Mouse (Mus musculus) limb, embryonic 14.5 days (tissue): ENCODE results near the gene Egln3. TPM values are rescaled to one million over a fixed set of nuclear protein-coding genes. Genes with fewer than 3 reads are reported as not detected.
A peak's percentile ranks its signal among the peaks of the same experiment; 100 is the strongest.

Experiments used
- ATAC-seq: fragments of 200-750 bp; cut with Nextera tagmentation; 2 replicates; pipeline ENCODE4 v1.8.0; 2017; ENCODE audit warnings: low read depth, moderate number of reproducible peaks, moderate TSS enrichment; ENCODE audit not compliant: low FRiP score
- DNase-seq: peaks from one replicate; pipeline ENCODE4 v3.0.0-alpha.2; 2015; ENCODE audit warnings: low spot score
- H3K27ac ChIP-seq: fragments of 300-500 bp; sonication (generic); replicated peaks from 2 replicates; pipeline ENCODE4 v1.5.1; 2014; ENCODE audit warnings: low read depth, mild to moderate bottlenecking, low read length, moderate library complexity, mixed read lengths
- H3K27me3 ChIP-seq: fragments of 300-500 bp; sonication (generic); 2 replicates; pipeline ENCODE4 v1.6.1; 2014; ENCODE audit warnings: low read length, mixed read lengths; ENCODE audit not compliant: control insufficient read depth, insufficient read depth
- H3K36me3 ChIP-seq: fragments of 300-500 bp; sonication (generic); 2 replicates; pipeline ENCODE4 v1.6.1; 2014; ENCODE audit warnings: mild to moderate bottlenecking, low read length, moderate library complexity, mixed read lengths; ENCODE audit not compliant: control insufficient read depth, insufficient read depth
- H3K4me1 ChIP-seq: fragments of 300-500 bp; sonication (generic); 2 replicates; pipeline ENCODE4 v1.6.1; 2014; ENCODE audit warnings: antibody characterized with exemption, low read length, mixed read lengths; ENCODE audit not compliant: control insufficient read depth, insufficient read depth
- H3K4me2 ChIP-seq: fragments of 300-500 bp; sonication (generic); replicated peaks from 2 replicates; pipeline ENCODE4 v1.6.1; 2014; ENCODE audit warnings: low read depth, mild to moderate bottlenecking, low read length, moderate library complexity; ENCODE audit not compliant: severe bottlenecking
- H3K4me3 ChIP-seq: fragments of 300-500 bp; sonication (generic); replicated peaks from 2 replicates; pipeline ENCODE4 v1.5.1; 2014; ENCODE audit warnings: low read length
- H3K9ac ChIP-seq: fragments of 300-500 bp; sonication (generic); 2 replicates; pipeline ENCODE4 v1.6.1; 2014; ENCODE audit warnings: mild to moderate bottlenecking, low read depth, low read length, moderate library complexity; ENCODE audit not compliant: severe bottlenecking
- H3K9me3 ChIP-seq: fragments of 300-500 bp; sonication (generic); 2 replicates; pipeline ENCODE4 v1.6.1; 2016; ENCODE audit warnings: low read length; ENCODE audit not compliant: control insufficient read depth
- POLR2A ChIP-seq: fragments of 200-500 bp; IDR thresholded peaks from 2 replicates; pipeline ENCODE4 v1.8.0; 2012; ENCODE audit warnings: inconsistent platforms, mild to moderate bottlenecking, moderate library complexity, borderline replicate concordance; ENCODE audit not compliant: insufficient read depth, insufficient read length; ENCODE audit errors: extremely low read depth
- WGBS: fragments of 180-500 bp; shearing (Covaris S2); extraction: QIAGEN DNeasy Blood & Tissue Kit; methylation state at CpG from one replicate; pipeline ENCODE4 v1.1.7; 2014; 5-methylcytosine and 5-hydroxymethylcytosine counted together
- polyA plus RNA-seq, 2 experiments: library from polyadenylated mRNA; depleted of rRNA in 1 of 2; stranded (reverse) in 1 of 2; unstranded in 1 of 2; fragments of >200 nt; fragmentation: Nextera tagmentation in 1 of 2; extraction: Ambion mirVana in 1 of 2; gene quantifications; 2 replicates each; pipeline versions ENCODE4 v1.2.1 to v1.2.3; 2012 to 2014

The Egln3 gene
- polyA plus RNA-seq, 2 experiments: 7.1 to 7.7 TPM

- peaks cover 4% of the 10 kb centered on the region; the same call in 1 of the 2 replicates for H3K27me3 ChIP-seq
- no peak overlapping the region for H3K9ac ChIP-seq
- DNase-seq (no peak), ATAC-seq (no peak)
- no peak overlapping the region for H3K4me3 ChIP-seq
- no peak overlapping the region for H3K4me2 ChIP-seq
- no peak for TF ChIP-seq POLR2A
- no peaks in the 10 kb centered on the region for H3K9me3 ChIP-seq
- no peaks in the 10 kb centered on the region for H3K36me3 ChIP-seq
- H3K4me1 ChIP-seq: peaks cover 4% of the 10 kb centered on the region; the same call in 1 of the 2 replicates
- 35% methylated on average over 9 of the region's 9 CpGs for WGBS
- H3K27ac ChIP-seq: no peak overlapping the region
These were observed 39.5 kb downstream of the Egln3 start for GRCm38 (mm10) chr12:54164040-54164723.

DNA sequence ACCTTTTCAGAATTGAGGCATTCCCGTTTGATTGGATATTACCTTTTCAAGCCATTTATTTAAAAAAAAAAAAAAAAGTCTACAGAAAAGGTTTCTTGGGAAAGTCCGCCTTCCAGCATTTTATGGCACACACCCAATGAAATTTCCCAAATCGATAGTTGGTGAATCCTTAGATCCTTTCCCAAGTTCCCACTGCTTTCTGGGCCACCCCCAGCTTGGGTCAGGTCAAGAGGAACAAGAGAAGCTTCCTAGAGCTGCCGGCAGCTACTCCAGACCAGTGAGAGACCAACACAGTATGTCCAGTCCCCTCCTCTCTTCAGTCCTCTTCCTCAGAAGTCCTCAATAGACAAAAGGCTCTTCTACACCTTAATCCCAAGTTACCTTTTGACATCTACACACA lies 40.5 kb downstream of the Egln3 start:
- Histone ChIP-seq H3K9me3 (no peaks in the 10 kb centered on the region), H3K4me2 (peak overlapping the region; percentile 48), H3K4me3 (peak overlapping the region; percentile 30), H3K36me3 (no peaks in the 10 kb centered on the region), H3K9ac (no peak overlapping the region), H3K27ac (no peak overlapping the region), H3K27me3 (peaks cover 4% of the 10 kb centered on the region; the same call in 1 of the 2 replicates), H3K4me1 (peaks cover 4% of the 10 kb centered on the region; the same call in 1 of the 2 replicates)
- TF ChIP-seq POLR2A: no peak
- 19% methylated on average over 4 of the region's 4 CpGs for WGBS
- DNase-seq (no peak), ATAC-seq (no peak)

DNA sequence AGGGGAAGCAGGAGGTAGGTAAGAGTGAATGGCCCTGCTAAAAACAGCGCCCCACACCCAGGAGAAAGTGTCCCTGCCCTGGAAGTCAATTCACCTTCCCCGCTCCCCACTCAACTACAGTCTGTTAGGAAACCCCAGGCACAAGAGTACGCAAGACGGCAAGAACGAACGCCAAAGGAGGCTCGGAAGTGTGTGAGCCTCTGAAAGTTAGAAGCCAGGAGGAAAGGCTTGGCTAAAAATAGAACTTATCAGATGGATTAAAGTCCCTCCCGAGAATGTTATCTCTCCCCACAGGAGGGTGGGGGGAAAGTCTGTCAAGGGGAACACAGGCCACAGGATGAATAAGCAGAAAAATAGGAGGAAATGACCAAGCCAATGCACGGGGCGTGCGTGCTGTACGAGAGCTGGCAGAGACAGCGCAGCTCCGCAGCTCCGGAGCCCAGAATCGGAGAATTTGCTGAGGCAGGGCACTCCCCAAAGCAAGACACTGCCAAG lies 41.0 kb downstream of the Egln3 start:
- peak overlapping the region; percentile 16 for H3K9ac ChIP-seq
- peak overlapping the region; percentile 30 for H3K4me3 ChIP-seq
- TF ChIP-seq POLR2A: no peak
- H3K27me3 ChIP-seq: peaks cover 4% of the 10 kb centered on the region; the same call in 1 of the 2 replicates
- peaks cover 4% of the 10 kb centered on the region; the same call in 1 of the 2 replicates for H3K4me1 ChIP-seq
- peak overlapping the region; percentile 48 for H3K4me2 ChIP-seq
- ATAC-seq: 0 out of 2 replicates have a peak, but pooled peaks have one; percentile 44
- H3K9me3 ChIP-seq: no peaks in the 10 kb centered on the region
- peak; percentile 50 for DNase-seq
- no peak overlapping the region for H3K27ac ChIP-seq
- no peaks in the 10 kb centered on the region for H3K36me3 ChIP-seq
- WGBS: under 1% methylated on average over 16 of the region's 16 CpGs

DNA sequence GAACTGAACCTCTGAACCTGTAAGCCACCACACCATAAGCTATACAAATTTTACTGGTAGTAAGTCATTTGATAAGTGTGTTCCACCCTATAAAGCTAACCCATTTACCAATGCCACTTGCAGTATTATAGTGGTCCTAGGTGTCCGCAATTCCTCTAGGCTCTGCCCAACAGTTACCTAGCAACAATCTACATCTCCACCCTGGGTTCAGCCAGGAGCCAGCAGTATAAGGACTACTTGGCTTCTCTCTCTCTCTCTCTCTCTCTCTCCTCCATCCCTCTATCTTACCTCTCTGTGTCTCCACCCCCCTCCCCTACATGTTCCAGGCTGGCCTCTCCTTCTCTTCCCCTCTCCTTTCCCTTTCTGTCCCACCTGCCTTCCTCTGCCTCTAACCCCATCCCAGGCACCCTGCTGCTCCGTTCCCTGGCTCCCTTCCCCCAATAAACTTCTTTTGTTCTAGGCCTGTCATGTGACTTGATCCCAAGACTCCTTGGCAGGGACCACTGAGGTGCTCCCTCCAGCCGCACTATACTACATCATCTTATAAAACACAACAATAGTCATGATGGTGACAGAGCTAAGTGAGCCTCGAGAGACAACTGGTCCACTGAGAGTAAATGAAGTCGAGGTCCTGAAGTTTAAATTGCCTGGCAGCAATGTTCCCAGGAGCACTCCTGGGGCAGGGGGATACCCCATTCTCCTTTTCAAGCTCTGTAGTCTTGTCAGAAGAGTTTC lies 42.0 kb downstream of the Egln3 start:
- H3K9me3 ChIP-seq: no peaks in the 10 kb centered on the region
- no peaks in the 10 kb centered on the region for H3K36me3 ChIP-seq
- no peak overlapping the region for H3K4me2 ChIP-seq
- TF ChIP-seq POLR2A: no peak
- H3K27me3 ChIP-seq: peaks cover 4% of the 10 kb centered on the region; the same call in 1 of the 2 replicates
- H3K27ac ChIP-seq: no peak overlapping the region
- H3K4me3 ChIP-seq: no peak overlapping the region
- WGBS: 24% methylated on average over 5 of the region's 5 CpGs
- H3K4me1 ChIP-seq: peaks cover 4% of the 10 kb centered on the region; the same call in 1 of the 2 replicates
- no peak for ATAC-seq
- DNase-seq: no peak
- H3K9ac ChIP-seq: no peak overlapping the region

DNA sequence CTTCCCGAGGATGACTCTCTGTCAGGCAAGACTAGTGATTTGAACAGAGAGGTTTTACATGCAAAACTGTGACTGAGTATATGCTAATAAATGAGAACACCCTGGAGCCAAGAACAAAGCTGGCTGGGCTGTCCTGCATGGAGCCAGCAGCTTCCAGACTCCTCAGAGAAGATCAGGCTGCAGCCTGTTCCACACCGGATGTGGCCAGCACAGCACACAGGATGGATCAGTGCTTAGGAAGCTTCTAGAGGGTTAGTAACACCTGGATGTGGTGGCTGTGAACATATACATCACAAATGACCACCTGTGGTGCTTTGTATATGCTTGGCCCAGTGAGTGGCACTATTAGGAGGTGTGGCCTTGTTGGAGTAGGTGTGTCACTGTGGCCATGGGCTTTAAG lies 43.4 kb downstream of the Egln3 start:
- DNase-seq (no peak), ATAC-seq (no peak)
- TF ChIP-seq POLR2A: no peak
- Histone ChIP-seq H3K4me3 (no peak overlapping the region), H3K36me3 (no peaks in the 10 kb centered on the region), H3K27me3 (peaks cover 4% of the 10 kb centered on the region; the same call in 1 of the 2 replicates), H3K4me2 (no peak overlapping the region), H3K4me1 (peaks cover 4% of the 10 kb centered on the region; the same call in 1 of the 2 replicates), H3K9me3 (no peaks in the 10 kb centered on the region), H3K27ac (no peak overlapping the region), H3K9ac (no peak overlapping the region)
- WGBS: 77% methylated on average over 2 of the region's 2 CpGs
